Mouse (Mus musculus): ENCODE data around the gene Scml4.

The Scml4 gene

DNA sequence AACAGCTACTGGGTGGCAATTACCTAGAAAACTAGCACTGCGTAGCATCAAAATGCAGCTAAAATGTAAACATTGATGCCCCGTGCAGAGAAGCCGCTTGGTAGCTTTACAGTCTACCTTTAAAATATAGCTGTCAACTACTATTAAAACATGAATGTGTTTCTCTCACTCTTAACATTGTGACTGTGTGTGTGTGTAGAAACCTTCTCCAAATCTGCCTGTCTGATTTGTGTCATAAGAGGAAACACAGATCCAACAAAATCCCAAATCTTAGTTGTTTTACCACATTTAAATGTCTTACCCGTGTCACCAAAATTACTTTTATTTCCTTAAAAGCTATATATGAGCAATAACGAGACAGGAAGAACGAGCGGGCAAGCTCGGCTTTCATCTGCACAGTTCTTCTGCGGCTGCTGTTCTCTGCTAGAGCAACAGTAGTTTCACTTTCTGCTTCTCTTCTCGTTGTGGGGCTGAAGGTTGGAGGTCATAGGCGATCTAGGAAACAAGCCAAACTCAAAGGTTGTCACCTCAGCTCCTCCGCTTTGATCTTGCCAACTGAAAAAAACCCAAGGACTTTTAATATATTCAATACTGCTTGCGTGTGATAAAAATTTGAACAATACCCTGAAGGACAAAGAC, 2.1 kb downstream of the Scml4 start:
- WGBS, result 51% methylated on average over 13 of the region's 13 CpGs

DNA sequence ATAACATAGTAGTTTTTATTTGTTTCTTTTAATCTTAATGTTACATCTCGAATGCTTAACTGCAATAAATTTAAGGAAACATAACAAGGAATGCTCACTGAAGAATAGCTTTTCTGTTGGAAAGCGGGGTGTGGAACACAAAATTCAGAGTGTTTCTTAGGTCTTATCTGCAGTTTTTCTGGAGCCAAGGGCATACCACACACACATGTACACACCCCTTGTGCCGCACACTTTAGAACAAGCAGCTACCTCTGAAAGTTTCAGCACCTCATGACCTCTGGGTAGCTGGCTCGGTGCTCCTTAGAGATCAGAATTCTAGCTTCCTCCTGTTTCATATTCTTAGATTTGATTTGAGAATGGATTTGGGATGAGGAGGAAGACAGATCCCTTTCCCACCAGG, 2.6 kb downstream of the Scml4 start:
- WGBS, result 63% methylated on average over 4 of the region's 4 CpGs

DNA sequence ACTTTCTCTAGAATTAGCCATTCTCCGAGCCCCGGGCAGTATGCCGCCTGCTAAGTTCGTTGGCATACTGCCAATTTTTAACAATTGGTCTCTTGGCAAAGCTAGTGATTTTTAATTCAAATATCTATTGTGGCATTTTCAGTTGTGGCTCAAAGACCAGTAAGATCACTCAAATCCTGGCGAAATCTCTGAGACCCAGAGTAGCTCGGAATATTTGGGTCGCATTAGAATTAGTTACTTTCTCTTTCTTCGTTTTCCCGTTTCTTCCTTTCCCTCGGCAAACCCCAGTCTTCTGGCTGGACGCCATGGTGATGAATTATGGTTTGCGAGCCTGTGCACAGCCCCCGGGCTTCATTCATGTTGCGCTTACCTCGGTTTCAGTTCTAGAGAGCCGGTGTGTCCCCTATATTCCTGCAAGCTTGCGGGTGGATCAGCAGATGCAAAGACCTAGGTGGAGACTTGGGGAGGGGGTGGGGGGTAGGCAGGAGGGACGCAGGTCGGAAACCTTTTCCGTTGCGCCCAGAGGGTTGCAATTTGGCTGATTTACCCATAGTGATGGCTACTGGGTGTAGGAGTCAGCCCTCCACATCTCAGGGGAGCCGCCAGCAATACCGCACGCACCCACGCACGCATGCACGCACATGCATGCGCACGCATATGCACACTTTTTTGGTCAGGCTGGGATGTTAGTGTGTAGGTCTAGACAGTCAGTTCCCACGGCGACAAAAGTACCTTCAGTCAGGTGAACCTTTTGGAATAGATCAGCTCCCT, 3.6 kb downstream of the Scml4 start:
- WGBS, result 17% methylated on average over 31 of the region's 31 CpGs

GRCm38 (mm10) chr10:42864696-42865095, 4.5 kb downstream of the Scml4 start:
- WGBS, result 53% methylated on average over 5 of the region's 5 CpGs

DNA sequence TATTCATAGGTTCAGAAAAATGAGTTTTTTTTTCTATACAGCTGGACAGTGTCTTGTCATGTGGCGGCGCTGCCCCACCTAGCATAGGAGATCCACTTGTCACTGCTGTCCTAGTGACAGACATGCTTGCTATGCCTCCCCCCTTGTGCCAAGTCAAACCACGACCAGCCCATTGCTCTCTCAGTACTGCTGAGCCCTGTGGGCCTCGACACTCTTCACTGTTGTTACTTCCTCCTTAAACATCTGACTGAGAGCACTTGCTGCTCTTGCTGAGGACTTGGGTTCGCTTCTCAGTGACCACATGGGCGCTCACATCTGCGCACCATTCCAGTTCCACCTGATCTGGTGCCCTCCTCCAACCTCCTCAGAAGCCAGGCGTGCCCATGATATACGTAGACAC, 8.2 kb downstream of the Scml4 start:
- 94% methylated on average over 9 of the region's 9 CpGs for WGBS

DNA sequence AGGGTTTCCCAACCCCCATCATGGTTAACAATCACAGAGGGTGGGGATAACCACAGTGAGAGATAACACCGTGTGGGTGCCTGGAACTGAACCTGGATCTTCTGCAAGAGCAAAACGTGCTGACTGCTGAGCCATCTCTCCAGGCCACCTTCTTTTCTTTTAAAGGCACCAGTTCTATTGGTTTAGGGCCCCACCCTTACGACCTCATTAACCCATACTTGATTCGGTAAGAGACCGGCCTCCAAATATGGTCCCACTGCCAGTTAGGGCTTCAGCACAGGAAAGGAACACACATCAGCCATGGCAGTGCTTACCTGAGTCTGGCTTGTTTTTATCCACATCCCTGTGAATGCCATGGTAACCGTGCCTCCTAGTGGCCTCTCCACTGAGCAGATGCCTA, 9.3 kb downstream of the Scml4 start:
- WGBS, result 89% methylated on average over 6 of the region's 6 CpGs

DNA sequence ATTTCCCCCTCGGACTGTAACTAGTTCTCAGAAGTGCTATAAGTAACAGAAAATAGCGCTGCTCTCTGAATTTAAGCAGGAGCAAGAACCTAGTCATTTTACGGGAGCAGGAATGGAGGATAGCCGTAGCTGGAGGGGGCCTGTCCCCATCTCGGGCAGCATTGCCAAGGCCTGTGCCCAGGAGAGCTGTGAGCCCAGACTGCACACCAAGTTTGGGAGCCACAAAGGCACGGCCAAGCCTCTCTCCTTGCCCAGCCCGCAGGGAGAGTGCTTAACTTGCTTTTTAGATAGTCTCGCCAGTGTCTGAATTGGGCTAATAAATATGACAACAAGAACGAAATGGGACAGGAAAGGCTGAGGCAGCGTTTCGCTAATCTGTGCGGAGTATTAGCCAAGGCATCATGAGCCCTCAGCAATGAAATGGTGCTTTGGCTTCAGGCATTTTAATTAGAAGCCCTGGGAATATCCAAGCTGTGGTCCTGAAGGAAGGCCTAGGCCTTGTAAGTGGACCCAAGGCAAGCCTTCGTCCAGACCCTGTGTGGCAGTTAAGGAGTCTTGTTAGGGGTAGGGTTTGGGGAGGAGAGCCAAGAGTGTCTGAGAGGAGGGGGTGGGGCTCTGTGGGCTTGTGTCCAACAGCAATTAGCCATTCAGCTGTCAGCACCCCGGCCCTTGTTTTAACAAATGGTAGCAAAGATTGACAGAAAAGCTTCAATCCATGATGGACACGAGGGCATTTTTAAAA, 12.3 kb downstream of the Scml4 start:
- 72% methylated on average over 15 of the region's 15 CpGs for WGBS

- 79% methylated on average over 7 of the region's 7 CpGs for WGBS
Observed at GRCm38 (mm10) chr10:42873077-42873595, 13.0 kb downstream of the Scml4 start.

- WGBS, result 85% methylated on average over 5 of the region's 5 CpGs
Observed at GRCm38 (mm10) chr10:42876172-42876571, 16.0 kb downstream of the Scml4 start.

DNA sequence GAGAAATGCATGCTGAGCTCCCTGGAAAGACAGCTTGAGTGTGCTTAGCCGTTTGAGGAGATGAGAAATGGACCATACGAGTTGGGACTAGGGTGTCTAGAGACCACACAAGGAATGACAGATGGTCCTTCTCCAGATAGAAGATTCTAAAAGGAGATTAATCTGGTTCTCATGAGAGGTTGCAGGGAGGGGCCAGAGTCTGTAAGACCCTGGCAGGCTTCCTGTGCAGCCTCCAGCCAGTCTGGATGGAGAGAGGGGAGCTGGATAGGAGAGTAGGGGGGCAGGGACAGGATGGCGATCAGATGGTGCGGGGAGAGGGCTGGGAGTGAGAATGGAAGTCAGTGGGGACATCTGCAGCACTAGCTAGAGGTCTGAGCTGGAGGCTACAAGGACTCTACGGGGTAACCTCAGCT, 19.1 kb downstream of the Scml4 start:
- WGBS, result 64% methylated on average over 5 of the region's 5 CpGs

- WGBS, result 83% methylated on average over 5 of the region's 5 CpGs
Observed at GRCm38 (mm10) chr10:42879682-42880081, 19.5 kb downstream of the Scml4 start.

GRCm38 (mm10) chr10:42887040-42887439, 26.9 kb downstream of the Scml4 start:
- 53% methylated on average over 6 of the region's 6 CpGs for WGBS

- 77% methylated on average over 5 of the region's 5 CpGs for WGBS
Observed at GRCm38 (mm10) chr10:42888241-42888640, 28.1 kb downstream of the Scml4 start.

GRCm38 (mm10) chr10:42890365-42890764, 30.2 kb downstream of the Scml4 start:
- 90% methylated on average over 4 of the region's 4 CpGs for WGBS

- WGBS, result 74% methylated on average over 4 of the region's 4 CpGs
Observed at GRCm38 (mm10) chr10:42892250-42892649, 32.1 kb downstream of the Scml4 start.

GRCm38 (mm10) chr10:42892987-42893386, 32.8 kb downstream of the Scml4 start:
- WGBS, result 82% methylated on average over 4 of the region's 4 CpGs

GRCm38 (mm10) chr10:42893857-42894256, 33.7 kb downstream of the Scml4 start:
- WGBS, result 74% methylated on average over 8 of the region's 8 CpGs

GRCm38 (mm10) chr10:42894263-42894662, 34.1 kb downstream of the Scml4 start:
- 70% methylated on average over 3 of the region's 3 CpGs for WGBS

GRCm38 (mm10) chr10:42894696-42895095, 34.5 kb downstream of the Scml4 start:
- 87% methylated on average over 7 of the region's 7 CpGs for WGBS

DNA sequence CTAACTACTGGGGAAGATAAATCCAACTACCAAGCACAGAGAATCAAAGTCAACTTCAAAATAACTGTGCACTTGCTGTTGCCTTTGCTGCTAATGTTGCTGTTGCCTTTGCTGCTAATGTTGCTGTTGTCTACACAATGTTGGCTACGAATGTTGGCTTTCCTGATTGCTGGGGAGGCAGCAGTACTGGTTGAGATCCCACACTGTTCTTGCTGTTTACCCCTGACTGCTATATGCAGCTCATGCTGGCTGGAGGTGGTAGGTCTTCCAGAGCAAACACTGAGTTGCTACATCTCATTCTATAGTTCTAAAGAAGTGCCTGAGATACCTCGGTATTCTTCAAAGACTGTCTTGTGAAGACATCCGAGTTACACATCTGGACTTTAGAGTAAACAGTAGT, 36.5 kb downstream of the Scml4 start:
- 74% methylated on average over 3 of the region's 3 CpGs for WGBS

GRCm38 (mm10) chr10:42897166-42897565, 37.0 kb downstream of the Scml4 start:
- 75% methylated on average over 4 of the region's 4 CpGs for WGBS

DNA sequence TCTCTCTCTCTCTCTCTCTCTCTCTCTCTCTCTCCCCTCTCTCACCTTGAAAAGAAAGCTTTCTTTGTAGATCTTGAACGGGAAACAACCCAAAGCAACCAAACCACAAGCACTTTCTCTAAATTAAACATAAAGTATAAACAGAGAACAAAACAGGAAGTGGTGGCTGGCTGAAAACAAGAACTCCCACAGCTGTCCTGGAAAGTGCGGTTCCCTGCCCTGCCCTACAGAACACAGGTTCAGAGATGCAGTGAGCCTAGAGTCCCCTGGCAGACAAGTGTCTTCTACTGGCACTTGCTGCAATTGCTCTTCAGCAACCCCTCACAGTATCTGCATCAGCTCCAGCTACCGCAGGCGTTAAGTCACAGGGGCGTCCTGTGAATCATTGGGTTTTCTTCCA, 37.5 kb downstream of the Scml4 start:
- WGBS, result 82% methylated on average over 5 of the region's 5 CpGs
